Mouse (Mus musculus) adrenal gland, postnatal 4 days (tissue): ENCODE results near the gene Rpl32. TPM values are rescaled to one million over a fixed set of nuclear protein-coding genes. Genes with fewer than 3 reads are reported as not detected.

Source experiments
- DNase-seq, 2 experiments: peaks; one replicate each; pipeline ENCODE4 v3.0.0; 2021 to 2022; ENCODE audit warnings: low spot score in 2 of 2, mixed read lengths in 2 of 2
- long read RNA-seq, 2 experiments: library from polyadenylated mRNA; stranded (forward); transcript quantifications; one replicate each; pipeline ENCODE4 v2.0.0; 2021
- total RNA-seq, 2 experiments: library from RNA; stranded (reverse); gene quantifications; 2 replicates each; pipeline ENCODE4 v1.2.3; 2021

The Rpl32 gene
- total RNA-seq: 1,000 to 10,000 TPM; 1,843 to 1,894 TPM
- long read RNA-seq, experiment 1, transcript Rpl32-201 (4 exons, 517 nt): major isoform, 654 of 703 reads
- long read RNA-seq, experiment 1, transcript Rpl32-202 (3 exons, 906 nt): minor isoform, 17 of 703 reads
- long read RNA-seq, experiment 1, partial matches to known transcripts: 28 of 703 reads
- long read RNA-seq, experiment 1, other reads (novel, unspliced or antisense): 4 of 703 reads
- long read RNA-seq, experiment 2, transcript Rpl32-201 (4 exons, 517 nt): major isoform, 522 of 788 reads
- long read RNA-seq, experiment 2, transcript Rpl32-202 (3 exons, 906 nt): minor isoform, 15 of 788 reads
- long read RNA-seq, experiment 2, partial matches to known transcripts: 247 of 788 reads
- long read RNA-seq, experiment 2, other reads (novel, unspliced or antisense): 4 of 788 reads

DNA sequence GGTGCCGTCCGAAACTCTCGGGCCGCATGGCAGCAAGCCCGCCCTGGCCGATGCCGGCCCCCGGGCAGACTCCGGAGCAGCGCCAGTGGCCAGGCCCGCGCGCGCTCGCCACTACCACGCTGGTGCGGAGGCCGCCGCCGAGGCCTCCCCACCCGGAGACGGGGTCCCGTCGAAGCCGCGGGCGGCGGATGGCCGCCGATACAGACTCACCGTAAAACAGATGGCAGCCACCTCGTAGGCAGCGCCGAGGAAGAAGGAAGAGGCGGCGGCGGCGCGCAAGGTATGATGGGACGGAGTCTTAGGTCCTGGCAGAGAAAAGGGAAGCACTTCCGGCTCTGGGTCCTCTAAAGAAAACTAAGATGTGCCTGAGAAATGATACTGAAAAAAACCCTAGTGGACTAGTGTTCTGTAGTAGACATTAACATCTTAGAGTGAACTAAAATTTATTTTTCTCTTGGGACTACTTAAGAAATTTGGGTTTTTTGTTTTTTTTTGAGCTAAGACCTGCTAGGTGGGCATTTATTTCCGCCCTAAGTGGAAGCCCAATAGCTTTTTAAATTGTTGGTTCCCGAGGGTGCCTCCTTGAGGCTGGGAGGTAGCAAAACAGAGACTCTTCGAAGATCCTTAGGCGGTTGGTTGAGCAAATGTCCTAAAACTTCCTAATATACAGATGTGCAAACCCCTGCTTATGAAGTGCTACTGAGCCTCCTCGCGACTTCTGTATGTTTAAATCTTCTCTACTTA lies at the start of gene Rpl32:
Gene Rpl32 (minus strand): TSS at position 260 of the 744 bp plus-strand sequence.
- peak; percentile 64 to 70 for DNase-seq

GRCm38 (mm10) chr6:115856361-115856745 lies 47.8 kb upstream of the Rpl32 start:
- no peak for DNase-seq

DNA sequence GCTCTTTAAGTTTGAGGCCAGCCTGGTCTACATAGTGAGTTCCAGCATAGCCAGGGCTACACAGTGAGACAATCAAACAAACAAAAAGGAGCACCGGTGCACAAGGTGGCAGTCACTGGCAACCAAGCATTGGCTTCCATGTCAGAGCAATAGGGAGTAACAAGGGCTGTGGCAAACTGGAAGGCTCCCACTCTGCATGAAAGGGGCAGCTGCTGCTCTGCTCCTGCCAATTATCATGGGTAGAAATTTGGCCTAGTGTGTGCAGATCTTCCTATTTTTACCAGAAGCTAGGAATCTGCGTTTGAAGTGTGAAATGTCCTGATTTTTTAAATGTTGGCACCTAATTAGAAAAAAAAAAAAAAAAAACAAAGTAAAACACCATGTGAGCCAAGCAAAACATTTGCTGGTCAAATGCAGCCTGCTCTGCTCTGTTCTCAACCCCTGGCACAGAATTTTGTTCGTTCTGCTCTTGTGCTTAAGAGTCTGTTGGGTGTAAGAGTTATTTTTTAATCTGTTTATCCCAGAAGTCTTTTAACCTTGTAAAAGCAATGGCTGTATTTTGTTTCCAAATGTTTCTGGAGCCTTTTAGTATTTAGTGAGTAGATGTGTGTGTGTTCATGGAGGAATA lies 47.3 kb upstream of the Rpl32 start:
- no peak for DNase-seq

GRCm38 (mm10) chr6:115854432-115854831 lies 45.9 kb upstream of the Rpl32 start:
- no peak for DNase-seq

GRCm38 (mm10) chr6:115853985-115854384 lies 45.4 kb upstream of the Rpl32 start:
- DNase-seq: no peak

GRCm38 (mm10) chr6:115853091-115853813 lies 44.7 kb upstream of the Rpl32 start, which contains the start of the genes Mbd4 and Ift122:
Gene Mbd4 (minus strand): TSS chr6:115853371.
Gene Ift122 (plus strand): TSS chr6:115853470.
- DNase-seq: peak; percentile 78 to 96

GRCm38 (mm10) chr6:115852446-115853090 lies 44.0 kb upstream of the Rpl32 start:
- no peak for DNase-seq

DNA sequence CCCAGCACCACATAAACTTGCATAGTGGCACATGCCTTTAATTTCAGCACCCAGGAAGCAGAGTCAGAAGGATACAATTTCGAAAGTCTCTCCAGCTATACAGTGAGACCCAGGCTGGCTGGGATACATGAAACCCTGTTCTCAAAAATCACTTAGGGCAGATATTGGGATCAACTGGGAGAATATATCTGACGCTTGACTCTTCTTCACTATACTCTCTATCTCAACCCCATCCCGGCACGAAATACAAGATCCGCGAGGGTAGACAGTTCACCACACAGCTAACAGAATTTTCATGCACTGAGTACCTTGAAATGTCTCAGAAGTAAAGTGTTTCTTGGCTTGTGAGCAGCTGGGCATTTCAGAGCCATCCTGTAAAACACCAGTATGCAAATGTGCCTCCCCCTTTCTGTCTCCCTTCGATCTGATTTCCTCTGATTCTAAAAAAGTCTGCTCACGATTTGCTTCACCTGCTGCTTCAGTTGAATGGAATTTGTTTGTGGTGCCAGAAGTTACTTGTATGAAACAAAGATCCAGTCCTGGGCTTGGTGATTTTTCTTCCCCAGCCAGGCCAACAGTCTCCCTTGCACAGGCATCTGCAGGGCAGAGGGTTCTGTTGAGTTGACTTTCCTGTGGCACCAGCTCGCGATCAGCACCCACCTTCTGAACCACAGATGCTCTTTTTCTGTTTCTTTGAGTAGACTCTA lies 40.2 kb upstream of the Rpl32 start:
- DNase-seq: no peak

GRCm38 (mm10) chr6:115846640-115847411 lies 38.3 kb upstream of the Rpl32 start:
- DNase-seq: peak in 1 of 2 experiments; percentile 30

- no peak for DNase-seq
Measured at GRCm38 (mm10) chr6:115845006-115845405, 36.5 kb upstream of the Rpl32 start.

DNA sequence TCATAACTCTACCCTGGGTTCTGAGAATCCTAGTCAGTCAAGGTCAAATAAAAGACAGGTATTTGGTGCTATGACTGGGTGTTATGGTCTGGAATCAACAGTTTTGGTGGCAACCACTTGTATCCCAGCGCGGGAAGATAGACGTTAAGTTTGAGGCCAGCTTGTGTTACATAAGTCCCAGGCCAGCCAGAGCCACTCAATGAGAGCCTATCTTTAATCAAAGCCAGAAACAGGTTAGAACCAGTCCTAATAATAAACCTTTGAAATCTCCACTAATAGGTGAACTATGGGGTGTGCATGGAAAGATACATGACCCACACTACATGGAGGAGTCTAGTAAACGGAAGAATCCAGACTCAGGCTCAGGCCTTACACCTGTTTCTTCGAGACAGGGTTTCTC lies 30.2 kb upstream of the Rpl32 start:
- DNase-seq: no peak

DNA sequence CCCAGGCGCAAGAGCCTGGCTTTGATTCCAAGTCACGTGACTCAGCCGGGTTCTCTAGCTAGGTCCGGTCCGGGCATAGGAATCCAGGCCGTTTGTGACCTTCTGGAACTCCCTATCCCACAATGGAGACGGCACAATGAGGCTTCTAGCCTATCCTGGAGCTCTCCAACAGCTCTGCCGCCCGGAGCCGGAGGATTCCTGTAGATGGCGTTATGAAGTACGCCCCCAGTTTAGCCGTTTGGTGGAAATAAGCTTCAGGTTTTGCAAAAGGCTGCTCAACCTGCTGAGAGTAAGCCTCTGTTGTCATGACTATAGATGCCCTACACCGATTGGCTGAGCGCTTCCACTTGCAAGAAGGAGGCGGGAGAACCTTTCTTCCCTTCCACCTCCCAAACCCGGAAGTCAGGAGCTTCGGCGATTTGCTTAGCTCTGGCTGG lies 29.6 kb upstream of the Rpl32 start, which contains the start of gene Efcab12:
Gene Efcab12 (minus strand): TSS at position 252 of the 437 bp plus-strand sequence.
- peak in 1 of 2 experiments; percentile 53 for DNase-seq

DNA sequence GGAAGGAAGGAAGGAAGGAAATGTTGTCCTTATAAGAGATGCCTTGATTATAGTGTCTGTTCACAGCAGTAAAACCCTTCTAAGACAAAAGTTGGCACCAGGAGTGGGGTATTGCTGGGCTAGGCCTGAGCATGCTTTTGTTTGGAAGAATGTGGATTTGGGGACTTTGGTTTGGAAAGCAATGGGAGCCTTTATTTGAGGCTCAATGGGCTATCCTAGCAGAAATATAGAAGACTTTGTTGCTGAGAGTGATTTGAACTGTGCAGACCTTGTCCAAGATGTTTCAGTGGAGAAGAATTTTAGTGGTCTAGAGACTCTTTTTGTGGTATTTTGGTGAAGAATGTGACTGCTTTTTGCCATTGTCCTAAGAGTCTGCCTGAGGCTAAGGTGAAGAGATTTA lies 25.3 kb upstream of the Rpl32 start:
- DNase-seq: no peak

DNA sequence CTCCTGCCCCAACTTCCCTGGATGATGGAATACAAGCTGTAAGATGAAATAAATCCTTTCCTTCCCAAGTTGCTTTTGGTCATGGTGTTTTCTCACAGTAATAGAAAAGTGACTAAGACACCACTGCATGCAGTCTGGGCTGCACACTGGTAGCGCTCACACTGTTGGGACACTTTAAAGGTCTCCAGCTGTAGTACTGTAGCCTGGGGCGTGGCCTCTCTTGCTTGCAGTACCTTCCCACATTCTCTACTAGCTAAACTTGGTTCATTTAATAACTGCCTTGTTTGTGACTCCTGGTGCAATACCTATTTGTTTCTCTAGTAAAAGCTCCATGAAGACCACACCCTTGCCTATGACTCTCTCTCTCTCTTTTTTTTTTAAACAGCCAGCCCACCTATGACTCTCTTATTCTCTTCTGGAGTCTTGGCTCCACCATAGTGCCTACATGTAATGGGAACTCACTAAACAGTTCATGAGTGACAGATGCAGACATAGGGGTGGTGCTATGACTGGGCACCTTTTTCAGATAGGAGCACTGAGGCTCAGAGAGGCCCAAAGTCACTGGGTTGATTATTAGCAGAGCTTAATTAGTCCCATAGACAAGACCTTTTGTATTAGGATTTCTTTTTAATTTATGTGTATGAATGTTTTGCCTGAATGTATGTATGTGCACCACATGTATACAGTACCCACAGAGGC lies 23.8 kb upstream of the Rpl32 start:
- no peak for DNase-seq

DNA sequence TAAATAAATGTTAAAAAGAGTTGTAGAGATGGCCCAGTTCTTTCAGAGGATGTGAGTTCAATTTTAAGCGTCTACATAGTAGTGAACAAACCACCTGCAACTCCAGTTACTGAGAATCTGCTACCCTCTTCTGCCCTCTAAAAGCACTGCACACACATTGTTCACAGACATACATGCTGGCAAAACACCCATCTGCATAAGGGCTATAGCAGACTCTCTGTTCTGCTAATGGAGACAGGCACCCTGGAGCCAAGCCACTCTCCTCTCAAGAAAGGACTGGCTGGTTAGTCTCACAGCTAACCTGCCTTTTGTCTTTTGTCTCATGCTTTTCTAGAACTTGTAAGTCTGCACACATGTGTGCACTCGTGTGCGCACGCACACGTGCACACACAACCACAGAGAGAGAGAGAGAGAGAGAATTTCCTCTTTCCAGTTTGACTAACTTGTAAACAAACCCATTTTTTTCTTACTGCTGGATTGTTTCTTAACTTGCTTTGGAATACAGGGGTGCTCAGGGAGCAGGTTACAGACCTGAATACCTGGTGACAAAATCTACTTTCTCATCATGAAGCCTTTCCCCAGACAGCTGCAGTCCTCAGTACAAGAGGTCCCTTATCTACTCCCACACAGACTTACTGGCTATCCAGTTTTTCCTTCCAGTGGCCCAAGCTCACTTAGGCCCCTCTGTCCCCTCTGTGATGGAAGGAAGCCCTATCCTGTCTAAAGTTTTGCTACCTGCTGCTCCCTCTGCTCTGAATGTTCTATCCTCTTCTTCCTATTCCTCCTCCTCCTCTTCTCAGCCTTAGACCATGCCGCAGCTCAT lies 22.4 kb upstream of the Rpl32 start:
- no peak for DNase-seq

DNA sequence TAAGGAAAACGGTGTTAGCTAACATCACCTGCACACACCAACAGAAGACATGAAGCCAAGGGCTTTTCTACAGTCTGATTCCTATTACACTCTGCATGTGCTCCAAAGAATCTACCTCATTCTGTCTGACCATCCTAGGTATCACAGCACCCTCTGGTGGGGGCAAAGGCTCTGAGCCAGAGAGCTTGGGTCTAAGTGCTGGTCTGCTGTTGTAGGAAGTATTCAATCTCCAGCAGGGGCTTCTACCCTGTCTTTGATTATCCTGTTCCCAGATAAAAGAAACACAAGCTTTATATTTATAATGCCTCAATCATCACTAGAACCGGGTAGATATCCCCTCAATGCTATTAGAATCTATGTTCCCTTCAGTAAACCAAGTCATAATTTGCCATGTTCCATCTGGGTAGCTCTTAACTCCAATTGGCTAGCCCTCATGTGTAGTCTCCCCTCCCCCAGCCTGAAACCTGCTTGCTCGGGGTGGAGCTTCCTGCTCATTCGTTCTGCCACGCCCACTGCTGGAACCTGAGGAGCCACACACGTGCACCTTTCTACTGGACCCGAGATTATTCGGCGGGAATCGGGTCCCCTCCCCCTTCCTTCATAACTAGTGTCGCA lies 15.4 kb upstream of the Rpl32 start:
- DNase-seq: peak in 1 of 2 experiments; percentile 52
